Mouse (Mus musculus) stomach, embryonic 16.5 days (tissue): ENCODE measurements at regions not wholly inside any gene's neighbourhood (a gene's known extent, or its start where the extent isn't known, plus 50 kb on each side); places are given as distances from the start of the nearest gene placed in this dataset.

Source experiments
- ATAC-seq: fragments of 200-750 bp; cut with Nextera tagmentation; 2 replicates; pipeline ENCODE4 v1.8.0; 2017; ENCODE audit warnings: moderate number of reproducible peaks, moderate TSS enrichment; ENCODE audit not compliant: insufficient read depth, low FRiP score
- H3K27ac ChIP-seq: fragments of 300-500 bp; sonication (generic); 2 replicates; pipeline ENCODE4 v1.5.1; 2014; ENCODE audit warnings: low read length
- H3K27me3 ChIP-seq: fragments of 300-500 bp; sonication (generic); 2 replicates; pipeline ENCODE4 v1.6.1; 2014; ENCODE audit warnings: low read length, control low read depth, mixed read lengths; ENCODE audit not compliant: control insufficient read depth, insufficient read depth
- H3K36me3 ChIP-seq: fragments of 300-500 bp; sonication (generic); 2 replicates; pipeline ENCODE4 v1.6.1; 2014; ENCODE audit warnings: low read length; ENCODE audit not compliant: control insufficient read depth, insufficient read depth
- H3K4me1 ChIP-seq: fragments of 300-500 bp; sonication (generic); 2 replicates; pipeline ENCODE4 v1.6.1; 2014; ENCODE audit warnings: low read length, control low read depth, mixed read lengths; ENCODE audit not compliant: control insufficient read depth, insufficient read depth
- H3K4me2 ChIP-seq: fragments of 300-500 bp; sonication (generic); 2 replicates; pipeline ENCODE4 v1.6.1; 2014; ENCODE audit warnings: low read depth, low read length, mixed read lengths
- H3K4me3 ChIP-seq: fragments of 300-500 bp; sonication (generic); replicated peaks from 2 replicates; pipeline ENCODE4 v1.5.1; 2014; ENCODE audit warnings: mild to moderate bottlenecking, low read length
- H3K9ac ChIP-seq: fragments of 300-500 bp; sonication (generic); 2 replicates; pipeline ENCODE4 v1.6.1; 2014; ENCODE audit warnings: low read length
- H3K9me3 ChIP-seq: fragments of 300-500 bp; sonication (generic); replicated peaks from 2 replicates; pipeline ENCODE4 v1.6.1; 2016; ENCODE audit warnings: low read length, control low read depth; ENCODE audit not compliant: control insufficient read depth
- WGBS: fragments of 180-500 bp; shearing (Covaris S2); extraction: QIAGEN DNeasy Blood & Tissue Kit; methylation state at CpG from one replicate; pipeline ENCODE4 v1.1.7; 2014; 5-methylcytosine and 5-hydroxymethylcytosine counted together

DNA sequence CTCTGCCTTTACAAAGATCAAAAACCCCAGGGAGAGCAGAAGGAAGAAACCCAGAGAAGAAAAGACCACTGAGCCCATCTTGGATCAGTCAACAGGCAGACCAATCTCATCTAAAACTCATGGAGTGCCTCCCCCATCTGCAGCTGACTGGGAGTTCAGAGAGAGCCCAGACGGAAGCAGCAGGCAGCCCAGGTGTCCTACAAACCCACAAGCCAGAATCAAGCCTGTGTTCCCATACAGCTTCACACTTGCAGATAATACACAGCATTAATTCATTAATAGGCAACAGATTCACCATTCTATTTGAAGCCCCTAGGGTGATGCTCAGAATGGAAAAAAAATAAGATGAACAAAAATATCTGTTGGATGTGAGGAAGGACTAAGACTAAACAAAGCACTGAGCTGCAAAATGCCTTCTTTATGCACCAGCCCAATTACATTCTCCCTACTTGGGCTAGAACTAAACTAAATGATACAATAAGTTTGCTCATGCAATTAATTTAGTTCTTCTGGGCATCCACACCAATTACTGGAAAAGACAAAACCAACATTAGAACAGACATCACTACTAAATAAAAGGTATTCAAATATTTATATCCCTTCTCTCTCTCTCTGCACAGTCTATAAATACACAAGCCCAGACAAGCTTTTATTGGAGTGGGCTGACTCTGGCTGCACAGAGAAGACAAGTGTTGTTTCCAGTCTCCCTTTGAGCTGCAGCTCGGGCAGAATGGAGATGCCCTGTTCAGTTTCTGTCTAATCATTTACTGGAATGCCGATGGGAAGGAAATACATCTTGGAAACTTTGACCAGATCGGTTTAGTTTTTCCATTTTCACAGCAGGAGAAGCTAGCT is 374.2 kb downstream of the Cbln4 start:
- Histone ChIP-seq H3K36me3 (no peaks in the 10 kb centered on the region), H3K27me3 (no peaks in the 10 kb centered on the region), H3K27ac (no peak overlapping the region), H3K4me1 (no peaks in the 10 kb centered on the region), H3K4me2 (no peak overlapping the region), H3K4me3 (no peak overlapping the region), H3K9me3 (no peaks in the 10 kb centered on the region), H3K9ac (no peak overlapping the region)
- WGBS: 29% methylated on average over 4 of the region's 4 CpGs
- ATAC-seq: no peak

DNA sequence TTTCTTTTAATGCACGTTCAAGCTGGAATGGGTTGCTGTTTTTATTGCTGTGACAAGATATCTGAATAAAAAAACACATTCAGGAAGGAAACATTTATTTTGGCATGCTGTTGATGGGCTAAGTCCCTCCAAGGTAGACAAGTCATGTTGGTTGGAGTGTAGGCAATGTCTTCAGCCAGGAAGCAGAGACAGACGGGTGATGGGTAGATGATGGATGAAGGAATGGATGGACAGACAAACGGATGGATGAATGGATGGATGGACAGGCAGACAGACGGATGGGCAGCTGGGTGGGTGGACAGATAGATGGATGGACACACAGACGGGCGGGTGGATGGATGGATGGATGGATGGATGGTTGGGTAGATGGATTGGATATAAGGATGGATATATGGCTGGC is 380.7 kb downstream of the Cbln4 start:
- no peaks in the 10 kb centered on the region for H3K36me3 ChIP-seq
- no peak for ATAC-seq
- 86% methylated on average over 6 of the region's 6 CpGs for WGBS

GRCm38 (mm10) chr2:171661896-171662511 is 381.3 kb downstream of the Cbln4 start:
- no peaks in the 10 kb centered on the region for H3K9me3 ChIP-seq
- no peak overlapping the region for H3K4me3 ChIP-seq
- 79% methylated on average over 8 of the region's 8 CpGs for WGBS
- no peaks in the 10 kb centered on the region for H3K36me3 ChIP-seq
- no peak overlapping the region for H3K4me2 ChIP-seq
- H3K27ac ChIP-seq: no peak overlapping the region
- H3K4me1 ChIP-seq: no peaks in the 10 kb centered on the region
- no peaks in the 10 kb centered on the region for H3K27me3 ChIP-seq
- no peak overlapping the region for H3K9ac ChIP-seq
- no peak for ATAC-seq

More for the DNA sequence above, 380.7 kb downstream of the Cbln4 start:
- no peak overlapping the region for H3K4me3 ChIP-seq
- H3K4me1 ChIP-seq: no peaks in the 10 kb centered on the region
- no peaks in the 10 kb centered on the region for H3K9me3 ChIP-seq
- H3K27ac ChIP-seq: no peak overlapping the region
- H3K27me3 ChIP-seq: no peaks in the 10 kb centered on the region
- no peak overlapping the region for H3K4me2 ChIP-seq
- H3K9ac ChIP-seq: no peak overlapping the region

DNA sequence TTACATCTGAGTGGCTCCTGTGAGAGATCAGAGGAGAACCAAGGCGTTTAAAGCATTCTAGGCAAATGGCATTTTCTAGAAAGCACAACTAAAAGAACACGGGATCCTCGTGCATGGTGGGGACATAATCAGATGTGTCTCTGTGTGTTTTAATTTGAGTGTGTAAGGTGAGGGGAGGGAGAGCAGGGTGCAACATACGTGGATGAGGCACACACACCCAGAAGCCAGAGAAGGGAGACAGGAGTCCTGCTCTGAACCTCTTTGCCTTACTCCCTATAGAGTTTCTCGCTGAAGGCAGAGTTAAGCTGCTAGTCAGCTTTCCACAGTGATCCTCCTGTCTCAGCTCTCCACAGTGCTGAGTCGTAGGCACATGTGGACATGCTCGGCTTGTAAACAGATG is 386.1 kb downstream of the Cbln4 start:
- no peak overlapping the region for H3K9ac ChIP-seq
- no peaks in the 10 kb centered on the region for H3K4me1 ChIP-seq
- H3K27me3 ChIP-seq: no peaks in the 10 kb centered on the region
- H3K4me2 ChIP-seq: no peak overlapping the region
- H3K36me3 ChIP-seq: no peaks in the 10 kb centered on the region
- H3K4me3 ChIP-seq: no peak overlapping the region
- ATAC-seq: no peak
- WGBS: 67% methylated on average over 7 of the region's 7 CpGs
- no peak overlapping the region for H3K27ac ChIP-seq
- no peaks in the 10 kb centered on the region for H3K9me3 ChIP-seq

- H3K9ac ChIP-seq: no peak overlapping the region
- no peak overlapping the region for H3K4me3 ChIP-seq
- H3K9me3 ChIP-seq: no peaks in the 10 kb centered on the region
- 84% methylated on average over 4 of the region's 4 CpGs for WGBS
- no peaks in the 10 kb centered on the region for H3K27me3 ChIP-seq
- no peak overlapping the region for H3K27ac ChIP-seq
- no peak overlapping the region for H3K4me2 ChIP-seq
- no peak for ATAC-seq
- no peaks in the 10 kb centered on the region for H3K36me3 ChIP-seq
- H3K4me1 ChIP-seq: no peaks in the 10 kb centered on the region
Measured at GRCm38 (mm10) chr2:171641730-171642129, 401.5 kb downstream of the Cbln4 start.

GRCm38 (mm10) chr2:171640478-171640877 is 402.8 kb downstream of the Cbln4 start:
- Histone ChIP-seq H3K4me3 (no peak overlapping the region), H3K4me2 (no peak overlapping the region), H3K9me3 (no peaks in the 10 kb centered on the region), H3K27me3 (no peaks in the 10 kb centered on the region), H3K4me1 (no peaks in the 10 kb centered on the region), H3K9ac (no peak overlapping the region), H3K36me3 (no peaks in the 10 kb centered on the region), H3K27ac (no peak overlapping the region)
- no peak for ATAC-seq
- 83% methylated on average over 9 of the region's 9 CpGs for WGBS

DNA sequence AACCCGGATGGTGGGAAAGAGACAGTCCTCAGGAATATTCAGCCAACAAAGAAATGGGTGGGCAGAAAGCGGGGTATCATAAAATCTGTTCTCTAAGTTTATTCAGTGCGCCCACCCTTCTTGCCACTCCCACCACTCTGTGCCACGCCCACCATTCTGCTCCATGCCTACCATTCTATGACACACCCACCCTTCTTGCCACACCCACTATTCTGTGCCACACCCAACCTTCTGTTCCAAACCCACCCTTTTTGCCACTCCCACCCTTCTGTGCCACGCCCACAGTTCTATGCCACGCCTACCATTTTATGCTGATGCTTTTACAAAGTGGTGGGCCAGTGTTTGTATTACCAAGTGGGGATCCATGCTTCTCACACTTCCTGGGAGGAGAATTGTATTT is 404.3 kb downstream of the Cbln4 start:
- H3K4me1 ChIP-seq: no peaks in the 10 kb centered on the region
- no peak overlapping the region for H3K9ac ChIP-seq
- no peaks in the 10 kb centered on the region for H3K9me3 ChIP-seq
- H3K27ac ChIP-seq: no peak overlapping the region
- no peaks in the 10 kb centered on the region for H3K36me3 ChIP-seq
- no peak for ATAC-seq
- H3K4me3 ChIP-seq: no peak overlapping the region
- H3K27me3 ChIP-seq: no peaks in the 10 kb centered on the region
- no peak overlapping the region for H3K4me2 ChIP-seq
- WGBS: 91% methylated on average over 6 of the region's 6 CpGs

GRCm38 (mm10) chr2:171636837-171637236 is 406.4 kb downstream of the Cbln4 start:
- Histone ChIP-seq H3K27ac (no peak overlapping the region), H3K4me1 (no peaks in the 10 kb centered on the region), H3K27me3 (no peaks in the 10 kb centered on the region), H3K9ac (no peak overlapping the region), H3K4me3 (no peak overlapping the region), H3K36me3 (no peaks in the 10 kb centered on the region), H3K4me2 (no peak overlapping the region), H3K9me3 (no peaks in the 10 kb centered on the region)
- no peak for ATAC-seq
- 24% methylated on average over 6 of the region's 6 CpGs for WGBS

- Histone ChIP-seq H3K36me3 (no peaks in the 10 kb centered on the region), H3K4me1 (no peaks in the 10 kb centered on the region), H3K4me2 (no peak overlapping the region), H3K4me3 (no peak overlapping the region), H3K27me3 (no peaks in the 10 kb centered on the region), H3K27ac (peak overlapping the region; percentile 14; the same call in 1 of the 2 replicates), H3K9me3 (no peaks in the 10 kb centered on the region), H3K9ac (no peak overlapping the region)
- no peak; the same call in 1 of the 2 replicates for ATAC-seq
- WGBS: 54% methylated on average over 15 of the region's 15 CpGs
Measured at GRCm38 (mm10) chr2:171633355-171634097, 409.7 kb downstream of the Cbln4 start.
